Mouse (Mus musculus): Measurements from ENCODE around the gene Thumpd2. TPM values are rescaled to one million over a fixed set of nuclear protein-coding genes. Genes with fewer than 3 reads are reported as not detected.

The Thumpd2 gene
- polyA plus RNA-seq, 1 experiment = 3.5 TPM

DNA sequence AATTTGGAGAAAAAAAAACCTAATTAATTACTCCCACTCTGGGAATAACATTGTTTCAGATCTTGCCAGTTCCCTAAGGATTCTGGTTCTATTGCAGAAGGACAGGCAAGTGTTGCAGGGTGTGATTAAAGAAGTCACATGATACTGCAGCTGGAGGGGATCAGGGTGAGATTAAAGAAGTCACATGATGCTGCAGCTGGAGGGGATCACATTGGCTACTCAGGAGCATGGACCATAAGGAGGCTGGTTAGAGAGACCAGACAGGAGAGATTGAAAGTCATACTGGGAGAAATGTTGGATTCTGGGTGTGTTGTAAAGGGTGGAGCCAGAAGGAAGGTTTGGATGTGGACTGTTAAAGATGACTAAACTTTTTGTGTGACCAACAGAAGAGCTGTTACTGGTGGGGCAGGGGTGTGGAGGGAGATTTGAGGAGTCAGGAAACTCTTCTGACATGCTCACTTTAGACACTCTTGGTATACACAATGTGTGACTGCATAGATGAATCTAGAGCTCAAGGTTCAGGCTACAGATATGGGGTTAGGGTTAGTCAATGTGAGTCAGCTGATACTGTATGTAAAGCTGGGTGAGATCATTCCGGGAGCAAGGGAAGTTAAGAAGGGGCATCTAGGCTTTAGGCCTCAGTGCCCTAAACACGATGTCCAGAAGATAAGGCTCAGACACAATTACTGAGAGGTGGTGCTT is 26.0 kb downstream of the Thumpd2 start:
- Histone ChIP-seq H3K4me3 (ENCODE audit: insufficient read depth, low read length) (no peak overlapping the region), H3K4me1 (ENCODE audit: control insufficient read depth, insufficient read depth, low read length) (no peaks in the 10 kb centered on the region), H3K27ac (ENCODE audit: insufficient read depth, low read length) (no peak overlapping the region)
- TF ChIP-seq POLR2A (IDR thresholded peaks at IDR 0.05; ENCODE audit: extremely low read depth, insufficient read depth, low read length) (no peak), CTCF (IDR thresholded peaks at IDR 0.05; ENCODE audit: extremely low read depth, insufficient read depth, low read length) (no peak)

DNA sequence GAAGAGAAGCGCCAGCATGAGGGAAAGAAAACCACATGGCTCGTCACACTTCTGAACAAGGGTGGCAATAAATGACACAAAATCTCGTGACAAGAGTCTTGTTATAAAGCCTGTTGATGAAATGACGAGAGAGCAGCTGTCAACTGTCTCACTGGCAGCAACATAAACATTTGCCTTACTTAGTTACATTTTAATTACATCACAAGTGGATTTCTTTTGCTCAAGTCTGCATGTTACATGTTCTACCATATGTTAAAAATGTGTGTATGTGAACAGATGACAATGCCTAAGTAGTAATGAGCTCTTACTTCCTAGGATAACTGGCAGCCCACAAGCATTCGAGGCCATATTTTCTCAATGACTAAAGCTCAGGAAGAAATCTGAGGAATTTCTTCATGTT is 29.5 kb downstream of the Thumpd2 start:
- no peaks in the 10 kb centered on the region for H3K4me1 ChIP-seq (ENCODE audit: control insufficient read depth, insufficient read depth, low read length)
- TF ChIP-seq POLR2A (IDR thresholded peaks at IDR 0.05; ENCODE audit: extremely low read depth, insufficient read depth, low read length) (no peak), CTCF (IDR thresholded peaks at IDR 0.05; ENCODE audit: extremely low read depth, insufficient read depth, low read length) (no peak)
- H3K4me3 ChIP-seq (ENCODE audit: insufficient read depth, low read length) = no peak overlapping the region
- no peak overlapping the region for H3K27ac ChIP-seq (ENCODE audit: insufficient read depth, low read length)

DNA sequence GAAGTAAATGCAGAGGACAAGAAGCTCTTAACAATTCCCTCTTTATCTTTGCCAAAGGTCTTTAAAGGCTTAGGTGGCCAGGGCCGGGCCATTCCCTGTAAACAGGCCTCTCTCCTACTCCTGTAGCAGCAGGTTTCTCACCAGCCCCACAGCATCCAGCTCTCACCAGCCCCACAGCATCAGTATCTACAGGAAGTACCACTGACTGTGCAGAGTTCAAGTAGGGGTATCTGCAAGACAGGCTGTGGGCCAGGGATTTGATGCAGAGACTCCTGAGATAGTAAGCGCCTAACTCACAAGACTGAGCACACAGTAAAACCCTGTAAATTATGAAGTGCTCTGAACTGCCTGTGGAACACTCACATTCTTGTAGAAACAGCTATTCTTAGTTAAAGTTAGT is 31.9 kb downstream of the Thumpd2 start:
- H3K27ac ChIP-seq (ENCODE audit: insufficient read depth, low read length) = no peak overlapping the region
- TF ChIP-seq CTCF (IDR thresholded peaks at IDR 0.05; ENCODE audit: extremely low read depth, insufficient read depth, low read length) (no peak), POLR2A (IDR thresholded peaks at IDR 0.05; ENCODE audit: extremely low read depth, insufficient read depth, low read length) (no peak)
- H3K4me3 ChIP-seq (ENCODE audit: insufficient read depth, low read length) = no peak overlapping the region
- H3K4me1 ChIP-seq (ENCODE audit: control insufficient read depth, insufficient read depth, low read length) = no peaks in the 10 kb centered on the region

DNA sequence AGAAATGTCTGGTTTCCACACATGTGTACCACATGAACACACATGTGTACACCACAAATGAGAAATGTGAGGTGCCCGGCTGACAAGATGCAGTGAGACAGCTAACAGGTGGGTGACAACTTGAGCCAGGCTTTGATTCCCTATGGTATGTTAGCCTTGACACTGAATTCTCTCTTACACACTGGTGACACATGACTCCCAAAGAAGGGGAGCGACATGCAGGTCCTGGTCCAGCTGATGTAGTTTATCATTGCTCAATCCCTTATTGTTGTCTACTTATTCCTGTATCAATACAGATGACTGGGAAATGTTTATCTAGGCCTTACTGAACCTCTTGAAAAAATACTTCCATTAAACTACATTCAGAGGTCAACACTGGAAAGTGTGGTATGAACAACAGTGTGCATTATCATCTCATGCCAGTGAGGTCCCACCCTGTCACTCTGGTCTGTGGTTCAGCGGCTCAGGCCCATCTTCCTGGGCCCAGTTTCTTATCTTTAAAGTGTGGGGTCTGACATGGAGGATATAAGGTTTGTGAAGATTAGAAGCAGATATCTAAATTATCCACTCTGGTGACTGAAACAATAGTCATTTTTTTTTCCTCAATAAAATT is 32.9 kb downstream of the Thumpd2 start:
- H3K4me1 ChIP-seq (ENCODE audit: control insufficient read depth, insufficient read depth, low read length) = no peaks in the 10 kb centered on the region
- no peak for TF ChIP-seq CTCF (IDR thresholded peaks at IDR 0.05; ENCODE audit: extremely low read depth, insufficient read depth, low read length)
- no peak for TF ChIP-seq POLR2A (IDR thresholded peaks at IDR 0.05; ENCODE audit: extremely low read depth, insufficient read depth, low read length)
- H3K4me3 ChIP-seq (ENCODE audit: insufficient read depth, low read length) = no peak overlapping the region
- no peak overlapping the region for H3K27ac ChIP-seq (ENCODE audit: insufficient read depth, low read length)

DNA sequence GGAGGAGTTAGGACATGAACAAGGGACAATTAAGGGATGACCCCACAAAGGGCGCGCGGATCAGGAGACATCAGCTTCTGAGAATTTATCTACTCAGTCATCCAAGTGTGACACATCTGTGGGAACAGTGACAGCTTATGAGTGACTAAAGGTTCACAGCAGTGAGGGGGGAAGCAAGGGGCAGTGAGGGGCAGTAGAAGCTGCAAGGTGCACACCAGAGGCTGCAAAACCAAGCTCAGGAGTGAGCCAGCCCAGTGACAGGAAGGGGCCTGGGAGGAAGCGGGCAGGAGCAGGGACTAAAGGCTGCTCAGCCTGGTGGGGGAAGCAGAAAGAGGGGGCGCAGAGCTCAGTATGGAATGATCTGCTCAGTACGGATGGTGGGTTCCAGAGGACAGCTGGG is 37.6 kb downstream of the Thumpd2 start:
- TF ChIP-seq CTCF (IDR thresholded peaks at IDR 0.05; ENCODE audit: extremely low read depth, insufficient read depth, low read length) (no peak), POLR2A (IDR thresholded peaks at IDR 0.05; ENCODE audit: extremely low read depth, insufficient read depth, low read length) (no peak)
- no peaks in the 10 kb centered on the region for H3K4me1 ChIP-seq (ENCODE audit: control insufficient read depth, insufficient read depth, low read length)
- H3K4me3 ChIP-seq (ENCODE audit: insufficient read depth, low read length) = no peak overlapping the region
- no peak overlapping the region for H3K27ac ChIP-seq (ENCODE audit: insufficient read depth, low read length)

DNA sequence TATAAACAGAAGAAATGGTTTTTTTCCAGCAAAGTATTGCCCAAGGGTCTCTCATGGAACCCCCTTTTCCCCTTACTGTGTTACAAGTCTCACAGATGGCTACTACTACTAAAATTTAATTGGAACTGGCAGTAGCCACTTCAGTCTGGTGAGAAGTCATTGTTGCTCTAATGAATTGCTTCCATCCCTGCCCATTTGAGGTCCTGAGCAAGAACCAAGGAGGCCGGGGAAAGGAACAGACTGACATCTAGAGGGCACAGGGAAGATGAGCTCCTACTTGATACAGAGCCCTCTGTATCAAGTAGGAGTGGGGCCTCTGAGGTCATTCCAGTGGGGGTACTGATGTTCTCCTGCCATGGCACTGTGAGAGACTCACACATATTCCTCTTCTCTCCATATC is 47.8 kb downstream of the Thumpd2 start:
- Histone ChIP-seq H3K4me1 (ENCODE audit: control insufficient read depth, insufficient read depth, low read length) (no peaks in the 10 kb centered on the region), H3K27ac (ENCODE audit: insufficient read depth, low read length) (no peak overlapping the region), H3K4me3 (ENCODE audit: insufficient read depth, low read length) (no peak overlapping the region)
- TF ChIP-seq CTCF (IDR thresholded peaks at IDR 0.05; ENCODE audit: extremely low read depth, insufficient read depth, low read length) (peak; percentile 32), POLR2A (IDR thresholded peaks at IDR 0.05; ENCODE audit: extremely low read depth, insufficient read depth, low read length) (no peak)

DNA sequence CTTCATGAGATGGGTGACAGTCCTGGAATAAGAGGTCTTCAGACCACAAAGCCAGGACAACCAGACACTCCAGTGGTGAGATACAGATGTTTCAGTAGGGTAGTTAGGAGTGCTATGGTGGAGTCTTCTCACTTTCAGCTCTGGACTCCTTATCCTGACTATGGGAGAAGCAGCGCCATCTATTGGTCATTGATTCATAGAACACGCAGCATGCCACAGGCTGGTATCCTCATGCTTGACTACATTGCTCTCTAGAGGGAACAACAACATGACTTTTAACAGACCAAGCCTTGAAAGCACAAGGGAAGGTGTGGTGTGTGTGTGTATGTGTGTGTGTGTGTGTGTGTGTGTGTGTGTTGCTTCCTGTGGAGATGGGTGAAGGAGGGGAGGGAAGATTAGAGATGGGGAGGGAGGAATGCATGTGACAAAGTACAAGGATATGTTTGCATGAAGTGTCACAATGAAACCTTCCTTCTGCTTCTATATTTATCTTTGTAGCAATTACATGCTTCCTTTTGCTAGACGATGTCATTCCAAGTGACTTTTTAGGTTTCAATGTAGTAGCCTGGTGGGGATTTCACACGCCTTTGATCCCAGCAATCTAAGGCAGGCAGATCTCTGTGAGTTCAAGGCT is 49.0 kb downstream of the Thumpd2 start:
- H3K27ac ChIP-seq (ENCODE audit: insufficient read depth, low read length) = no peak overlapping the region
- TF ChIP-seq POLR2A (IDR thresholded peaks at IDR 0.05; ENCODE audit: extremely low read depth, insufficient read depth, low read length) (no peak), CTCF (IDR thresholded peaks at IDR 0.05; ENCODE audit: extremely low read depth, insufficient read depth, low read length) (peak; percentile 80)
- H3K4me3 ChIP-seq (ENCODE audit: insufficient read depth, low read length) = no peak overlapping the region
- H3K4me1 ChIP-seq (ENCODE audit: control insufficient read depth, insufficient read depth, low read length) = peaks cover under 1% of the 10 kb centered on the region; the same call in 1 of the 2 replicates

DNA sequence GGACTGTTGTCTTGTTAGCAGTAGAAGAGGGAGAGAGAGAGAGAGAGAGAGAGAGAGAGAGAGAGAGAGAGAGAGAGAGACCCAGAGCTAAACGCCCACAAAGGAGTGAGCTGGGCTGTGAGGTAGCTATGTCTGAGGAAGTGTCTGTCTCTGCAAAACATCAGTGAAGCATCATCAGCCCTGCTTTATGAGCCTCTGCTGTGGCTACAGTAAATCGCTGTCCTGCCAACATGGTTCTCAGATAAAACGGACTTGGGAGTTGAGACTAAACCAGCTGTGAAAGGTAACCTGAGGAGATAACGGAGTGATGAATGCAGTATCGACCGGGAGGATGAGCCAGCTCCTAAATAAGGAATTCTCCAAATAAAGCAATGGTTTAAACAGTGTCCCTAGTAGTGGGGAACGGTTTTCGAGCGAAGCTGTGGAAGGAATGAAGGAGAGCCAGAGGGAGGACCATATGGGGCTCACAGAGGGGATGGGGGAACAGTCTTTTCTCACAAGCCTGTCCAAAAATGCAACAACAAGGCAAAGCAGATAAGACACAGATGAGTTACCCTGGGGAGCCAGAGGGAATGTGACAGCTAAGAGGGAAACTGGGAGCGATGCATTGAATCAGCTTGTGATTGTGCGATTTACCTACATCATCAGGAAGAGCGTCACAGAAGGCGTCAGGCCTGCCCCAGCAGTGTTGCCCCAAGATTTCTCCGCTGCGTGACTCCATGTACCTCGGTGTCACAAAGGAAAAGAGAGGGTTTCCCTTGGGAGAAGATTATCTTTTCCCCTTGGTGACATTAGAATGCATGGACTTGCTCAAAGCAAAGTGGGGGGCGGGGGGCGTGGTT is 53.8 kb downstream of the Thumpd2 start:
- peak overlapping the region; percentile 27; the same call in 1 of the 2 replicates for H3K27ac ChIP-seq (ENCODE audit: insufficient read depth, low read length)
- TF ChIP-seq POLR2A (IDR thresholded peaks at IDR 0.05; ENCODE audit: extremely low read depth, insufficient read depth, low read length) (peak; percentile 73; the same call in 1 of the 2 replicates), CTCF (IDR thresholded peaks at IDR 0.05; ENCODE audit: extremely low read depth, insufficient read depth, low read length) (no peak)

DNA sequence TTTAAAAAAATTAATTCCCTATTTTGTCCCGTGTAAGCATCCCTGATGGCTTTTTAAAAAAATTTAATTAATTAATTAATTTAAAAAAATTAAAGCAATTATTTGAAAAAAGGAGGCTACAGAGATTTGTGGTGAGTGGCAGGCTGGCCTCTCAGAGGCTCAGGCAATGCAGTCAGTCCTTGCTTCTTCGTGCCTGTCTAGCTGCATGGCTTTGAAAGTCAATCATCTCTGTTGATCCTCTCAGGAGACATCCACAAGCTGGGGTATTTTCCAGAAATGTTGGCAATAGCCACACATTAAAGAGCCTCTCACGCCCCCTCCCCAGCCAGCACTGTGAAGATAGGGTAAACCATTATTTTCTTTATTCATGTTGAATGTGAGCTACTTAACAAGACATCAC is 54.7 kb downstream of the Thumpd2 start:
- TF ChIP-seq CTCF (IDR thresholded peaks at IDR 0.05; ENCODE audit: extremely low read depth, insufficient read depth, low read length) (no peak), POLR2A (IDR thresholded peaks at IDR 0.05; ENCODE audit: extremely low read depth, insufficient read depth, low read length) (no peak)
- no peak overlapping the region for H3K27ac ChIP-seq (ENCODE audit: insufficient read depth, low read length)
- H3K4me3 ChIP-seq (ENCODE audit: insufficient read depth, low read length) = no peak overlapping the region
- peaks cover 2% of the 10 kb centered on the region for H3K4me1 ChIP-seq (ENCODE audit: control insufficient read depth, insufficient read depth, low read length)

More for the DNA sequence above, 53.8 kb downstream of the Thumpd2 start:
- Histone ChIP-seq H3K4me3 (ENCODE audit: insufficient read depth, low read length) (0 out of 2 replicates have a peak overlapping the region, but pooled peaks have one; percentile 3), H3K4me1 (ENCODE audit: control insufficient read depth, insufficient read depth, low read length) (peaks cover 1% of the 10 kb centered on the region; the same call in 1 of the 2 replicates)

Measured in cortical plate, adult 2 months (tissue).